ENCODE assay signal across 15 mouse cellular contexts in genomic region chr16:22800026-22800848, GRCm38 (mm10). TPM values are rescaled to one million over a fixed set of nuclear protein-coding genes. Genes with fewer than 3 reads are reported as not detected.
A peak's percentile ranks its signal among the peaks of the same experiment; 100 is the strongest.
DNase-seq lines count a peak whose midpoint lies in the region; ATAC-seq lines count a peak whose summit lies in the region.
"Had no signal": no experiment of that assay in that cellular context is flagged by ENCODE, and none has a peak within 500 bp of the region (broad histone marks: within the 10 kb centered on the region; RNA-seq: fewer than 3 reads in every experiment).

No protein-coding gene starts in this region.

- intact Hi-C loops in left cerebral cortex, postnatal 14 days (cut with DNase I) = no loop called here

- H3K4me2 ChIP-seq in embryonic facial prominence, embryonic 11.5 days (ENCODE audit: low read depth, low read length) = no peak overlapping the region
- H3K4me2 ChIP-seq in hindbrain, embryonic 14.5 days (replicated peaks) = no peak overlapping the region
- H3K4me2 ChIP-seq in neural tube, embryonic 12.5 days (replicated peaks) = no peak overlapping the region
- H3K4me2 ChIP-seq: heart, embryonic 12.5 days; intestine, embryonic 15.5 days had no signal

- H3K27me3 ChIP-seq in embryonic facial prominence, embryonic 11.5 days (ENCODE audit: control insufficient read depth, insufficient read depth, low read length) = no peaks in the 10 kb centered on the region
- H3K27me3 ChIP-seq in hindbrain, embryonic 14.5 days (ENCODE audit: control insufficient read depth, insufficient read depth, low read length) = peaks cover 49% of the 10 kb centered on the region
- peaks cover 73% of the 10 kb centered on the region for H3K27me3 ChIP-seq in neural tube, embryonic 12.5 days (replicated peaks)
- H3K27me3 ChIP-seq: intestine, embryonic 15.5 days had no signal

- WGBS in embryonic facial prominence, embryonic 11.5 days = 32% methylated on average over 6 of the region's 6 CpGs
- 9% methylated on average over 6 of the region's 6 CpGs for WGBS in hindbrain, embryonic 14.5 days
- WGBS in neural tube, embryonic 12.5 days = 18% methylated on average over 6 of the region's 6 CpGs

- peak; percentile 89 for DNase-seq in R1 (ENCODE audit: low read depth, low spot score)
- peak; percentile 42 for DNase-seq in embryonic facial prominence, embryonic 11.5 days (ENCODE audit: low spot score)
- peak; percentile 51 for DNase-seq in hindbrain, embryonic 14.5 days (ENCODE audit: low spot score)
- no peak for DNase-seq in right cerebral cortex, postnatal 36 days (ENCODE audit: low spot score in 2 of 2)
- DNase-seq in left cerebral cortex, postnatal 14 days (ENCODE audit: low spot score in 2 of 2) = no peak
- no peak for DNase-seq in kidney, adult 11 months
- DNase-seq: adrenal gland, postnatal 25 days; cerebellum, postnatal 14 days; thymus, postnatal 25 days had no signal

- H3K9ac ChIP-seq in embryonic facial prominence, embryonic 11.5 days (replicated peaks; ENCODE audit: low read length) = no peak overlapping the region
- H3K9ac ChIP-seq in hindbrain, embryonic 14.5 days = no peak overlapping the region
- no peak overlapping the region for H3K9ac ChIP-seq in neural tube, embryonic 12.5 days
- H3K9ac ChIP-seq: heart, embryonic 12.5 days; intestine, embryonic 15.5 days had no signal

- no peak overlapping the region for H3K4me3 ChIP-seq in embryonic facial prominence, embryonic 11.5 days (ENCODE audit: low read depth, low read length)
- H3K4me3 ChIP-seq in hindbrain, embryonic 14.5 days (replicated peaks; ENCODE audit: low read length) = no peak overlapping the region
- no peak overlapping the region for H3K4me3 ChIP-seq in neural tube, embryonic 12.5 days
- H3K4me3 ChIP-seq: heart, embryonic 12.5 days; intestine, embryonic 15.5 days had no signal

- H3K9me3 ChIP-seq in embryonic facial prominence, embryonic 11.5 days (replicated peaks; ENCODE audit: control insufficient read depth, low read length) = no peaks in the 10 kb centered on the region
- no peaks in the 10 kb centered on the region for H3K9me3 ChIP-seq in hindbrain, embryonic 14.5 days (ENCODE audit: control insufficient read depth, low read length)
- H3K9me3 ChIP-seq in neural tube, embryonic 12.5 days = no peaks in the 10 kb centered on the region
- H3K9me3 ChIP-seq: heart, embryonic 12.5 days; intestine, embryonic 15.5 days had no signal

- H3K36me3 ChIP-seq in embryonic facial prominence, embryonic 11.5 days (replicated peaks; ENCODE audit: control insufficient read depth, insufficient read depth, low read depth, low read length) = no peaks in the 10 kb centered on the region
- no peaks in the 10 kb centered on the region for H3K36me3 ChIP-seq in hindbrain, embryonic 14.5 days (replicated peaks; ENCODE audit: control insufficient read depth, insufficient read depth)
- H3K36me3 ChIP-seq in neural tube, embryonic 12.5 days = no peaks in the 10 kb centered on the region
- H3K36me3 ChIP-seq: heart, embryonic 12.5 days; intestine, embryonic 15.5 days had no signal

- peak; percentile 79; the same call in 1 of the 2 replicates for ATAC-seq in embryonic facial prominence, embryonic 11.5 days (replicated peaks; ENCODE audit: insufficient number of reproducible peaks, low FRiP score, low TSS enrichment, low read depth)
- peak; percentile 77; the same call in 1 of the 2 replicates for ATAC-seq in hindbrain, embryonic 14.5 days (ENCODE audit: low FRiP score)
- ATAC-seq in neural tube, embryonic 12.5 days (ENCODE audit: low FRiP score, low read depth) = peak; percentile 86
- ATAC-seq: intestine, embryonic 15.5 days had no signal

- H3K4me1 ChIP-seq in embryonic facial prominence, embryonic 11.5 days (ENCODE audit: control insufficient read depth, insufficient read depth, low read length) = no peaks in the 10 kb centered on the region
- H3K4me1 ChIP-seq in hindbrain, embryonic 14.5 days (replicated peaks; ENCODE audit: control insufficient read depth, insufficient read depth, low read length) = 0 out of 2 replicates have a peak, but pooled peaks cover 3% of the 10 kb centered on the region
- H3K4me1 ChIP-seq in neural tube, embryonic 12.5 days = peaks cover 10% of the 10 kb centered on the region
- H3K4me1 ChIP-seq: heart, embryonic 12.5 days; intestine, embryonic 15.5 days had no signal

- H3K27ac ChIP-seq in embryonic facial prominence, embryonic 11.5 days (replicated peaks; ENCODE audit: low read depth, low read length) = no peak overlapping the region
- no peak overlapping the region for H3K27ac ChIP-seq in hindbrain, embryonic 14.5 days
- no peak overlapping the region for H3K27ac ChIP-seq in neural tube, embryonic 12.5 days
- H3K27ac ChIP-seq: intestine, embryonic 15.5 days had no signal

RNA-seq across cellular contexts. Expression of gene Crygs, which starts 11.1 kb away (rescaled TPM):
- polyA plus RNA-seq in embryonic facial prominence, embryonic 11.5 days (2014; fragmentation: Nextera tagmentation; extraction: Ambion mirVana) = 0.25 and 1.2 TPM in 2 replicates
- not detected in 2 replicates for polyA plus RNA-seq in hindbrain, embryonic 14.5 days (2014; fragmentation: Nextera tagmentation; extraction: Ambion mirVana)
- polyA plus RNA-seq in neural tube, embryonic 12.5 days (2016; fragmentation: Nextera tagmentation; extraction: Ambion mirVana) = not detected in 2 replicates
- total RNA-seq in left cerebral cortex, postnatal 14 days (2021) = not detected
- total RNA-seq: adrenal gland, postnatal 25 days; left cerebral cortex, adult 18-20 months had no signal
- polyA plus RNA-seq: heart, embryonic 12.5 days; intestine, embryonic 15.5 days; liver, embryonic 16.5 days; small intestine, adult 2 months had no signal

RNA-seq across cellular contexts. Expression of gene Tbccd1, which starts 57.2 kb away (rescaled TPM):
- polyA plus RNA-seq in embryonic facial prominence, embryonic 11.5 days (2014; fragmentation: Nextera tagmentation; extraction: Ambion mirVana) = 37.9 and 40.6 TPM in 2 replicates
- 21.4 and 27.9 TPM in 2 replicates for polyA plus RNA-seq in hindbrain, embryonic 14.5 days (2014; fragmentation: Nextera tagmentation; extraction: Ambion mirVana)
- polyA plus RNA-seq in neural tube, embryonic 12.5 days (2016; fragmentation: Nextera tagmentation; extraction: Ambion mirVana) = 28.9 and 31.8 TPM in 2 replicates
- 10 to 100 TPM; 12.1 to 15.4 TPM for total RNA-seq in left cerebral cortex, postnatal 14 days (2021)

RNA-seq across cellular contexts. Expression of gene Dnajb11, which starts 57.4 kb away (rescaled TPM):
- 111 and 115 TPM in 2 replicates for polyA plus RNA-seq in embryonic facial prominence, embryonic 11.5 days (2014; fragmentation: Nextera tagmentation; extraction: Ambion mirVana)
- polyA plus RNA-seq in hindbrain, embryonic 14.5 days (2014; fragmentation: Nextera tagmentation; extraction: Ambion mirVana) = 96.5 and 109 TPM in 2 replicates
- 107 and 112 TPM in 2 replicates for polyA plus RNA-seq in neural tube, embryonic 12.5 days (2016; fragmentation: Nextera tagmentation; extraction: Ambion mirVana)
- 10 to 100 TPM; 69.0 to 70.0 TPM for total RNA-seq in left cerebral cortex, postnatal 14 days (2021)

Comparison
In these comparisons a context has a peak if more than half of its experiments do, and no peak if none do; other contexts are left out.
1. DNase-seq: peak in R1 (single experiment), embryonic facial prominence, embryonic 11.5 days (single experiment) and hindbrain, embryonic 14.5 days (single experiment); none in right cerebral cortex, postnatal 36 days (0 of 2), left cerebral cortex, postnatal 14 days (0 of 2) and kidney, adult 11 months (single experiment).
2. Peak in every context shown above with its lines, with median percentiles within 50 percentile points of each other: ATAC-seq.